Mouse (Mus musculus) myocyte (in vitro differentiated cells): ENCODE data around the gene Chd1. TPM values are rescaled to one million over a fixed set of nuclear protein-coding genes. Genes with fewer than 3 reads are reported as not detected.

Experiments
- H3K27me3 ChIP-seq: one replicate; pipeline ENCODE4 v1.6.1; 2011; ENCODE audit not compliant: control insufficient read depth, insufficient read depth, insufficient read length
- H3K36me3 ChIP-seq: one replicate; pipeline ENCODE4 v1.6.1; 2011; ENCODE audit not compliant: control insufficient read depth, insufficient read depth
- H3K4me2 ChIP-seq: one replicate; pipeline ENCODE4 v1.6.1; 2011; ENCODE audit warnings: low read depth, control low read depth
- H3K4me3 ChIP-seq: one replicate; pipeline ENCODE4 v1.5.1; 2011; ENCODE audit warnings: mild to moderate bottlenecking, control low read depth, moderate library complexity
- H3K79me2 ChIP-seq: one replicate; pipeline ENCODE4 v1.6.1; 2011; ENCODE audit not compliant: control insufficient read depth, insufficient read depth
- H3ac ChIP-seq: one replicate; pipeline ENCODE4 v1.6.1; 2011; ENCODE audit not compliant: control insufficient read depth, insufficient read length
- CEBPB ChIP-seq: IDR thresholded peaks from 2 replicates; pipeline ENCODE4 v1.6.1; 2011; ENCODE audit warnings: mild to moderate bottlenecking, moderate library complexity; ENCODE audit not compliant: poor library complexity, insufficient read depth, severe bottlenecking
- E2F4 ChIP-seq: IDR thresholded peaks from one replicate; pipeline ENCODE4 v1.6.1; 2011; ENCODE audit warnings: mild to moderate bottlenecking, control low read depth, moderate library complexity; ENCODE audit not compliant: insufficient read depth
- MAX ChIP-seq: IDR thresholded peaks from one replicate; pipeline ENCODE4 v1.6.1; 2011; ENCODE audit warnings: low read depth, mild to moderate bottlenecking, control low read depth
- MYOD1 ChIP-seq, 3 experiments: IDR thresholded peaks; one replicate each; pipeline ENCODE4 v1.6.1; 2011; ENCODE audit warnings: control low read depth in 2 of 3, low read depth in 2 of 3, mild to moderate bottlenecking in 2 of 3, moderate library complexity in 1 of 3; ENCODE audit not compliant: insufficient read length in 2 of 3, control insufficient read depth in 1 of 3
- MYOG ChIP-seq, 3 experiments: IDR thresholded peaks; one replicate each; pipeline ENCODE4 v1.6.1; 2011; ENCODE audit warnings: control low read depth in 2 of 3, low read depth in 2 of 3, mild to moderate bottlenecking in 2 of 3; ENCODE audit not compliant: insufficient read length in 2 of 3, control insufficient read depth in 1 of 3, insufficient read depth in 1 of 3
- POLR2A ChIP-seq: IDR thresholded peaks from one replicate; pipeline ENCODE4 v1.6.1; 2011; ENCODE audit warnings: low read depth, mild to moderate bottlenecking, control low read depth, moderate library complexity; ENCODE audit not compliant: insufficient read length
- POLR2AphosphoS2 ChIP-seq: IDR thresholded peaks from one replicate; pipeline ENCODE4 v1.6.1; 2011; ENCODE audit warnings: low read depth, control low read depth; ENCODE audit not compliant: insufficient read length
- REST ChIP-seq: IDR thresholded peaks from one replicate; pipeline ENCODE4 v1.6.1; 2011; ENCODE audit warnings: mild to moderate bottlenecking, control low read depth, moderate library complexity; ENCODE audit not compliant: insufficient read depth, insufficient read length
- SRF ChIP-seq: IDR thresholded peaks from one replicate; pipeline ENCODE4 v1.6.1; 2011; ENCODE audit warnings: low read depth; ENCODE audit not compliant: control insufficient read depth, insufficient read length
- TCF12 ChIP-seq: IDR thresholded peaks from one replicate; pipeline ENCODE4 v1.6.1; 2011; ENCODE audit warnings: mild to moderate bottlenecking, control low read depth; ENCODE audit not compliant: poor library complexity, insufficient read depth, severe bottlenecking
- TCF3 ChIP-seq: IDR thresholded peaks from one replicate; pipeline ENCODE4 v1.6.1; 2011; ENCODE audit warnings: low read depth, control low read depth; ENCODE audit not compliant: insufficient read length
- USF1 ChIP-seq: IDR thresholded peaks from one replicate; pipeline ENCODE4 v1.6.1; 2011; ENCODE audit warnings: low read depth, mild to moderate bottlenecking, control low read depth, moderate library complexity
- polyA plus RNA-seq: library from polyadenylated mRNA; unstranded; fragments of >200 nt; fragmentation: generic; extraction: Trizol; gene quantifications from one replicate; pipeline ENCODE4 v1.2.1, GENCODE M21; 2012; ENCODE audit warnings: missing spikeins

Gene Chd1
- 4.6 TPM for polyA plus RNA-seq

- TF ChIP-seq POLR2AphosphoS2 (peak; percentile 92), CEBPB (0 out of 2 replicates have a peak, but pooled peaks have one; percentile 32), TCF12 (no peak), E2F4 (no peak), USF1 (no peak), MYOD1 (IDR thresholded peaks at IDR 0.05; ENCODE audit: control insufficient read depth in 1 of 3, insufficient read length in 2 of 3, low read depth in 2 of 3) (peak in 1 of 3 experiments; percentile 3), POLR2A (peak; percentile 92), MAX (no peak), MYOG (IDR thresholded peaks at IDR 0.05; ENCODE audit: control insufficient read depth in 1 of 3, insufficient read depth in 1 of 3, insufficient read length in 2 of 3, low read depth in 2 of 3) (no peak)
Observed at GRCm38 (mm10) chr17:15704475-15705300, at the start of gene Chd1. TSS of gene Chd1 (plus strand) at chr17:15704967.

DNA sequence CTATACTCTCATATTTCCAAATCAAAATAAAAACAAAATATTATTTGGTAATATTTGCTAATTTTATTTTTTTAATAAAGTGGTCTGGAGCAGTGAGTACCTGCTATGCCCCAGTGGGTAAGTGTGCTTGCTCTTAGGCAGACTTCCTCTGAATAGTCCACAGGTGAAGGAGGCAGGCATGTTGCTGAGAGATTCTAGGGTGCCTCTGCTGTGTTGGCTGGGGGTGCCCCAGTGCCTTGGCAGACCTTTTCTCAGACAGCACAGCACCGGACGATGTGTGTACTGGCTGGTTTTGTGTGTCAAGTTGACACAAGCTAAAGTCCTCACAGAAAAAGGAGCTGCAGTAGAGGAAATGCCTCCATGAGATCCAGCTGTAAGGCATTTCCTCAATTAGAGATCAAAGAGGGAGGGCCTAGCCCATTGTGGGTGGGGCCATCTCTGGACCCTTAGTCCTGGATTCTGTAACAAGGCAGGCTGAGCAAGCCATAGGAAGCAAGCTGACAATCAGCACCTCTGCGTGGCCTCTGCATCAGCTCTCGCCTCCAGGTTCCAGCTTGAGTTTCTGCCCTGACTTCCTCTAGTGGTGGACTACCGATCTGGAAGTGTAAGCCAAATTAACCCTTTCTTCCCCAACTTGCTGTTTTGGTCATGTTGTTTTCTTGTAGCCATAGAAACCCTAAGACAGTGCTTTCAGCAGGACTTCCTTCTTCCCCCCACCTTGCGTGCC is 47.7 kb upstream of the Chd1 start:
- Histone ChIP-seq H3ac (no peak overlapping the region), H3K36me3 (no peaks in the 10 kb centered on the region), H3K4me3 (no peak overlapping the region), H3K79me2 (no peaks in the 10 kb centered on the region), H3K4me2 (no peak overlapping the region), H3K27me3 (no peaks in the 10 kb centered on the region)
- TF ChIP-seq MYOD1 (IDR thresholded peaks at IDR 0.05; ENCODE audit: control insufficient read depth in 1 of 3, insufficient read length in 2 of 3, low read depth in 2 of 3) = no peak
- no peak for TF ChIP-seq TCF3
- TF ChIP-seq E2F4 = no peak
- TF ChIP-seq TCF12 = no peak
- no peak for TF ChIP-seq MYOG (IDR thresholded peaks at IDR 0.05; ENCODE audit: control insufficient read depth in 1 of 3, insufficient read depth in 1 of 3, insufficient read length in 2 of 3, low read depth in 2 of 3)
- no peak for TF ChIP-seq REST
- no peak for TF ChIP-seq POLR2AphosphoS2
- TF ChIP-seq SRF = no peak
- TF ChIP-seq POLR2A = no peak
- TF ChIP-seq CEBPB = no peak
- TF ChIP-seq USF1 = no peak
- TF ChIP-seq MAX = no peak

More at GRCm38 (mm10) chr17:15704475-15705300, at the start of gene Chd1:
- Histone ChIP-seq H3K79me2 (peaks cover 42% of the 10 kb centered on the region), H3ac (peak within 1 kb of the TSS; percentile 81), H3K27me3 (no peaks in the 10 kb centered on the region), H3K4me2 (peak within 1 kb of the TSS; percentile 83), H3K36me3 (peaks cover 17% of the 10 kb centered on the region), H3K4me3 (peak within 1 kb of the TSS; percentile 85)

GRCm38 (mm10) chr17:15672870-15673269 is 31.9 kb upstream of the Chd1 start:
- Histone ChIP-seq H3K79me2 (no peaks in the 10 kb centered on the region), H3K27me3 (no peaks in the 10 kb centered on the region), H3K36me3 (no peaks in the 10 kb centered on the region), H3K4me2 (no peak overlapping the region), H3K4me3 (no peak overlapping the region), H3ac (no peak overlapping the region)
- TF ChIP-seq MYOD1 (IDR thresholded peaks at IDR 0.05; ENCODE audit: control insufficient read depth in 1 of 3, insufficient read length in 2 of 3, low read depth in 2 of 3) (no peak), E2F4 (no peak), TCF12 (no peak), MAX (no peak)

DNA sequence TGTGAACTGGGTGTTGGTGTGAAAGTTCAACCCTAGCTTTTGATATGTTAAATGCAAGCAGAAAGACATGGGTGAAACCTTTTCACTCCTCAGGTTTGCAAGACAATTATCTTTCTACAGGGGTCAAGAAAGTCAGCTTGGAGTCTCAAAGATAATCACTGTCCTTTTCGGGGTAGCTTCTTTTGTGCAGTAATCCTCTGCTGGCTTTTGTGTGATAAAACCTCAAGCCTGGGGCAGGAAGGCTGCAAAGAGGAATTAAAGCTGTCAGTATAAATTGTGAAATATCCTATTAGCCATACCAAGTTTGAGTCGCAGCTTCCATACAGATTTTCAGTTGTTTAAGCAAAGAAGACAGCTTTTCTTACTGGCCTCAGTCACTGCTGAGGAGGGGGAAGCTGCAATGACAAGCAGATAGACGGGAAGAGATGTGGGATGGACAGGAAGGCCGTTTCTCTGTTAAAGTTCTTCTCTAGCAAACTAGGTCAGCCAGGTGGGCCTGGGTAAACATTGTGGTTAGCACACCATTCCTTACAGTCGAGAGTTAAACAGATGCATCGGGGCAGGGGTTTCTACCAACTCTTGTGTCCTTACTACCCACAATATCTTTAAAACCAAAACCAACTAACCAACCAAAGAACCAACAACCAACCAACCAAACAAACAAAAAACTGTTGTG is 26.7 kb upstream of the Chd1 start:
- TF ChIP-seq MYOD1 (IDR thresholded peaks at IDR 0.05; ENCODE audit: control insufficient read depth in 1 of 3, insufficient read length in 2 of 3, low read depth in 2 of 3) = no peak
- Histone ChIP-seq H3K36me3 (no peaks in the 10 kb centered on the region), H3K79me2 (no peaks in the 10 kb centered on the region), H3K27me3 (no peaks in the 10 kb centered on the region), H3ac (no peak overlapping the region), H3K4me3 (no peak overlapping the region), H3K4me2 (no peak overlapping the region)

GRCm38 (mm10) chr17:15679966-15680630 is 24.7 kb upstream of the Chd1 start:
- no peak overlapping the region for H3K4me2 ChIP-seq
- no peak overlapping the region for H3ac ChIP-seq
- H3K79me2 ChIP-seq = no peaks in the 10 kb centered on the region
- no peaks in the 10 kb centered on the region for H3K27me3 ChIP-seq
- H3K4me3 ChIP-seq = no peak overlapping the region
- no peaks in the 10 kb centered on the region for H3K36me3 ChIP-seq
- TF ChIP-seq REST = no peak
- TF ChIP-seq E2F4 = no peak
- TF ChIP-seq CEBPB = no peak
